Mouse (Mus musculus): ENCODE results near the gene Clic1. TPM values are rescaled to one million over a fixed set of nuclear protein-coding genes. Genes with fewer than 3 reads are reported as not detected.

The Clic1 gene
- polyA plus RNA-seq, 1 experiment from 2014 or later = 102 TPM

- 2% methylated on average over 66 of the region's 67 CpGs for WGBS (ENCODE audit: insufficient replicate concordance)
- TF ChIP-seq EP300 (IDR thresholded peaks at IDR 0.05; ENCODE audit: low read depth) (no peak; the same call in 1 of the 2 replicates), CTCF (IDR thresholded peaks at IDR 0.05; ENCODE audit: low read depth) (peak; percentile 27; the same call in 1 of the 2 replicates)
- no peaks in the 10 kb centered on the region for H3K9me3 ChIP-seq (ENCODE audit: low read length)
- DNase-seq (peak; percentile 95), ATAC-seq (peak; percentile 99)
- H3K4me1 ChIP-seq (ENCODE audit: insufficient read depth) = peaks cover 13% of the 10 kb centered on the region
- H3K4me2 ChIP-seq (ENCODE audit: low read depth, low read length) = peak within 1 kb of the TSS; percentile 87
- peak within 1 kb of the TSS; percentile 96 for H3K27ac ChIP-seq (ENCODE audit: low read depth)
- H3K9ac ChIP-seq (replicated peaks) = peak within 1 kb of the TSS; percentile 90
- peak within 1 kb of the TSS; percentile 73 for H3K4me3 ChIP-seq (ENCODE audit: low read depth, low read length)
- no peaks in the 10 kb centered on the region for H3K27me3 ChIP-seq (ENCODE audit: insufficient read depth, low read length)
- peaks cover 23% of the 10 kb centered on the region for H3K36me3 ChIP-seq (replicated peaks; ENCODE audit: insufficient read depth, low read length)
Measured at GRCm38 (mm10) chr17:35088825-35089644, 39.3 kb downstream of the Clic1 start, which contains the start of gene Abhd16a. Gene Abhd16a (plus strand): TSS chr17:35089263.

GRCm38 (mm10) chr17:35090166-35090932 is 40.6 kb downstream of the Clic1 start:
- peak; percentile 41 for ATAC-seq
- Histone ChIP-seq H3K9me3 (ENCODE audit: low read length) (no peaks in the 10 kb centered on the region), H3K36me3 (replicated peaks; ENCODE audit: insufficient read depth, low read length) (peaks cover 30% of the 10 kb centered on the region), H3K27ac (ENCODE audit: low read depth) (peak overlapping the region; percentile 96), H3K9ac (replicated peaks) (peak overlapping the region; percentile 90), H3K4me3 (ENCODE audit: low read depth, low read length) (peak overlapping the region; percentile 73), H3K4me2 (ENCODE audit: low read depth, low read length) (peak overlapping the region; percentile 87), H3K27me3 (ENCODE audit: insufficient read depth, low read length) (no peaks in the 10 kb centered on the region), H3K4me1 (ENCODE audit: insufficient read depth) (peaks cover 13% of the 10 kb centered on the region)
- TF ChIP-seq CTCF (IDR thresholded peaks at IDR 0.05; ENCODE audit: low read depth) (no peak), EP300 (IDR thresholded peaks at IDR 0.05; ENCODE audit: low read depth) (peak; percentile 88)
- 56% methylated on average over 8 of the region's 8 CpGs for WGBS (ENCODE audit: insufficient replicate concordance)
- DNase-seq = peak; percentile 51

GRCm38 (mm10) chr17:35092403-35093198 is 42.8 kb downstream of the Clic1 start:
- Histone ChIP-seq H3K27ac (ENCODE audit: low read depth) (no peak overlapping the region), H3K9ac (replicated peaks) (no peak overlapping the region), H3K4me1 (ENCODE audit: insufficient read depth) (peaks cover 10% of the 10 kb centered on the region), H3K4me2 (ENCODE audit: low read depth, low read length) (no peak overlapping the region), H3K4me3 (ENCODE audit: low read depth, low read length) (no peak overlapping the region), H3K36me3 (replicated peaks; ENCODE audit: insufficient read depth, low read length) (peaks cover 47% of the 10 kb centered on the region), H3K27me3 (ENCODE audit: insufficient read depth, low read length) (no peaks in the 10 kb centered on the region), H3K9me3 (ENCODE audit: low read length) (no peaks in the 10 kb centered on the region)
- 84% methylated on average over 14 of the region's 14 CpGs for WGBS (ENCODE audit: insufficient replicate concordance)
- DNase-seq = no peak
- TF ChIP-seq CTCF (IDR thresholded peaks at IDR 0.05; ENCODE audit: low read depth) (no peak), EP300 (IDR thresholded peaks at IDR 0.05; ENCODE audit: low read depth) (no peak)
- ATAC-seq = no peak

GRCm38 (mm10) chr17:35094475-35095365 is 45.0 kb downstream of the Clic1 start:
- WGBS (ENCODE audit: insufficient replicate concordance) = 83% methylated on average over 15 of the region's 15 CpGs
- TF ChIP-seq EP300 (IDR thresholded peaks at IDR 0.05; ENCODE audit: low read depth) (no peak), CTCF (IDR thresholded peaks at IDR 0.05; ENCODE audit: low read depth) (no peak)
- H3K27me3 ChIP-seq (ENCODE audit: insufficient read depth, low read length) = no peaks in the 10 kb centered on the region
- no peak overlapping the region for H3K4me3 ChIP-seq (ENCODE audit: low read depth, low read length)
- no peaks in the 10 kb centered on the region for H3K9me3 ChIP-seq (ENCODE audit: low read length)
- ATAC-seq (no peak), DNase-seq (no peak)
- no peak overlapping the region for H3K27ac ChIP-seq (ENCODE audit: low read depth)
- peaks cover 10% of the 10 kb centered on the region for H3K4me1 ChIP-seq (ENCODE audit: insufficient read depth)
- peaks cover 62% of the 10 kb centered on the region for H3K36me3 ChIP-seq (replicated peaks; ENCODE audit: insufficient read depth, low read length)
- H3K4me2 ChIP-seq (ENCODE audit: low read depth, low read length) = no peak overlapping the region
- no peak overlapping the region for H3K9ac ChIP-seq (replicated peaks)

- Histone ChIP-seq H3K4me1 (ENCODE audit: insufficient read depth) (no peaks in the 10 kb centered on the region), H3K9ac (replicated peaks) (no peak overlapping the region), H3K27me3 (ENCODE audit: insufficient read depth, low read length) (no peaks in the 10 kb centered on the region), H3K4me3 (ENCODE audit: low read depth, low read length) (no peak overlapping the region), H3K9me3 (ENCODE audit: low read length) (no peaks in the 10 kb centered on the region), H3K27ac (ENCODE audit: low read depth) (no peak overlapping the region), H3K4me2 (ENCODE audit: low read depth, low read length) (no peak overlapping the region), H3K36me3 (replicated peaks; ENCODE audit: insufficient read depth, low read length) (peaks cover 71% of the 10 kb centered on the region)
- WGBS (ENCODE audit: insufficient replicate concordance) = 94% methylated on average over 12 of the region's 12 CpGs
- no peak for DNase-seq
- TF ChIP-seq CTCF (IDR thresholded peaks at IDR 0.05; ENCODE audit: low read depth) (no peak), EP300 (IDR thresholded peaks at IDR 0.05; ENCODE audit: low read depth) (no peak)
- ATAC-seq = no peak
Measured at GRCm38 (mm10) chr17:35096597-35096996, 46.8 kb downstream of the Clic1 start.

Data from liver, postnatal 0 days (tissue).